Mouse (Mus musculus) common myeloid progenitor, adult 5-6 weeks (primary cell): ENCODE measurements around the gene Lamc2. TPM values are rescaled to one million over a fixed set of nuclear protein-coding genes. Genes with fewer than 3 reads are reported as not detected.

Experiments
- ATAC-seq: replicated peaks from 2 replicates; pipeline ENCODE4 v1.8.0; 2016; ENCODE audit warnings: low read depth, mild to moderate bottlenecking, moderate TSS enrichment, inconsistent platforms; ENCODE audit not compliant: poor library complexity, severe bottlenecking
- total RNA-seq: library from RNA; stranded (forward); fragments of 200-1000, 187-1606 nt; gene quantifications from 2 replicates; pipeline ENCODE4 v1.2.3, GENCODE M21; 2017

Lamc2 gene
- total RNA-seq, 1 experiment from 2014 or later = not detected

DNA sequence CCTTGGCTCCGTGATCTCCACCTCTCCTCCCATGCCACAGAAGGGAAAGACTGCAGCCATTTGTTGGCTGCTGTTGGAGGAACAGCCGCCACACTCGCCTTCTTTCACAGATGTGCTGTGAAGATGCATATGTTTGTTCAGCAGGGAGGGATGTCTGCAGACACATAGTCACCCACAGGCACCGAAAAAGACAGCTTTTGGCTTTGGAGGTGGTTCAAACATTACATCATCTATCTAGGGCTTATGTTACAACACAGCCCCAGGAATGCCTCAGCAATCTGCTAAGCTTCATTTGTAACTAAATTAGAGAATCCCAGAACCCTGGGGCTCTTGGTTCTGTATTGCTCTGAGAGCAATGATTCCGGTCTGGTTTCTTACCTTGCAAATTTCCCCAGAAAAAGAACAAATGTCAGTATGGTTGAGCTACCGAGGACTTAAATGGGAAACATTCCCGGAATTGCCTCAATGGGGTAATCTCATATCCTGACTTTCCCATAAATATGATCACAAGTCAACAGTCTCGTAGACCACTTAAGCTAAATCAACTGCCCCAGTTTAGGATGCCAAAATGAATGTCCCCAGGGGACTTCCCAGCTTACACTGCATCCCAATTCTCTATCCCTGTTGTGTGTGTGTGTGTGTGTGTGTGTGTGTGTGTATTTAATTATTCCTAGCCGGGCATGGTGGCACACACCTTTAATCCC lies 5.5 kb downstream of the Lamc2 start:
- ATAC-seq = no peak

DNA sequence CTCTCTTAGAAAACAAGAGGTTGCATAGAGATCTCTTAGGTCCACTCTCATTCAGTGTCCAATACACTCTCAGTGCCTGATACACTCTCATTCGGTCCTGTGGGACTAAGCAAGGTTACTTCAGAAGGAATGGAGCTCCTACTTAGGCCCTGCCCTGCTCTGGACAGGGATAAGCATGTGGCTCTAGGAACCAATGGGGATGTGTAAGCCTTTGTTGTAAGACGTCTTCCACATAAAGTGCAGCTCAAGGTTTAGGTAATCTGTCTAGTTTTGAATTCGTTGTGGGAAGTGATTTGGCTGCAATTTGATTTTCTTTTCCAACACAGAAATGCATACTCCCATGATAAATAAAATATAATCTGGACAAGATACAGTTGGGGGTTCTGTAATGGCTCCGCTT lies 6.1 kb downstream of the Lamc2 start:
- ATAC-seq = no peak

DNA sequence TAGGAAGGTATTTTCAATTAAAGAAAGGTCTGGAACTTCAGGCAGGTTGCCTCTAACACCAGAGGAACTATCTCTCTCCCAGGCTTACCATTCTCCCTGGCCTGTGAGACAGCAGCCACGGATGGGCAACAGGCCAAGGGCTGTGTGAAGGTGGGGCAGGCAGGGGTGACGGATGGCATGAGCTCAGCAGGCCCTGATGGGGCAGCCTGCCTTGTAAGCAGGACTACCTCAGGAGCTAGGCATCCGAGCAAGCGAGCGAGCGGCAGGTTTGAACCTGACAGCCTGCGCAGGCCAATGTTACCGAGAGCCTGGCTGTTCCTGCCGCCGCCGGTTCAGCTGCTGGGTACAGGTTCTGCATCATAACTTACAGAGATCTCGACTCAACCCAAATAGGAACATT lies 11.4 kb downstream of the Lamc2 start:
- ATAC-seq = no peak

DNA sequence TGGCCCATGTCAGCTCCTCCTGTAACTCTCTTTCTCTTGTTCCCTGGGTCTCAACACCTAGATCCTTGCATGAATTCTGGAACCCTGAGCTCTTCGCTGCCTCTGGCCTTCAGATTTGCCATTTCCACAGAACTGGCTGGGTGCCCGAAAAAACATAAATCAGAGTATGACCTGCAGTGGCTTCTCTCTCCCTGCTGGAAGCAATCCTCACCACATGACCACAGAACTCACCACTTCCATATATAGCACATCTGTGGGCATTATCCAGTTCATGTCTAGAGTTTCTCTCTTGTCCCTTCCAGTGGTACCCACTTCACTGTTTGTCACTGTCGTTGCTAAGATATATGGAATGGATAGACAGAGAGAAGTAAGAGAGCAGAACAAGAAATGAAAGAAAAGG lies 13.0 kb downstream of the Lamc2 start:
- peak; percentile 50; the same call in 1 of the 2 replicates for ATAC-seq

DNA sequence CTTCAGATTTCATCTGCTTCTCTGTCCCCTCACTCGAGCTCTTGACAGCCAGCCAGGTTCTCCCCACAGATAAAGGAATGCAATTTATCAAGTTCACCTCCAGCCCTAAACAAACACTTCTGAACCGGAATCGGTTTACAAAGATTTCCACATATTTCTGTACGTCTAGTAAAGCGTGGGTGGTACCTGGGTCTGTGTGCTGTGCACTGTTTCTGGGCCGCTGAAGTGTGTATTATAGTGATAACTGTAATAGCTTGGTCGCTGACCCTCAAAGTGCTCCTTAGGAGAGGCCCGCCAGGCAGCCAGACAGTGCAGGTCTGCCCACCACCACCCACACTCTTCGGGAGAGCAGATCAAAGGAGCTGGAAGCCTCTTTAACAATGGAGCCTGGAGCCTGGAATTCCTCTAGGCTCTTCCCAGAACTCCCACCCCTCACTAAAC lies 13.9 kb downstream of the Lamc2 start:
- ATAC-seq = no peak

DNA sequence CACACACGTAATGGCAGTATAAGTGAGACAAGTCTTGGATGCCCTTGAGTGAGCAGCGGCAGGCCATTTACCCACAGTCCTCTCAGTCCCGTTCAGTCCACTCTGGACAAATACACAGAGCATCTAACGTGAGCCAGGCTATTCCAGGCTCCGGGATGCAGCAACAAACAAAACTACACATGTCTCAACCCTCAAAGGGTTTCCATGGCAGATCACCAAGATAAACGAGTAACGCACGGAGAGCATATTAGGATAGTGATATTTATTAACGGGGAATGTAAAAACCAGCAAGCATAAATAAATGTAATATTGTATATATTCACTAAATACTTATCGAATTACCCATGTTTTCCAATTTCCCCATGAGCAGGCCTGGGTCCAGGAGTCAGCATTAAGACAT lies 15.2 kb downstream of the Lamc2 start:
- ATAC-seq = no peak

DNA sequence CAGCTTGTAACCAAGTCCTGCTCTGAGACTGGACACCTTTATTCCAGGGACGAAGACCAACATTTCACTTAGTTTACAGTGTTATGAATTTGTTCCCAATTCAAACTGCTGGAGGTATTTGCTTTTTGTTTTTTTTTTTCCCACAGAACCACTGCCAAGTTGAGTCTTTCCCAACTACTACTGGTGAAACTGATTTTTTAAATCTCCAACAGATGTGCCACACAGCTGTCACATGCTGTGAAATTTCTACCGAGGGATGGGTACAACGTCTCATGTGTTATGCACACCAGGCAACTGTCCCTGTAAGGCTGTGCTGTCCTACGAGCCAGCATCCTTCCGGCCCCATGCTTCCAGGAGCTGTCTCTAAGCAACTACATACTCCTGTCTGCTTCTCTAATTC lies 18.0 kb downstream of the Lamc2 start:
- ATAC-seq = no peak

DNA sequence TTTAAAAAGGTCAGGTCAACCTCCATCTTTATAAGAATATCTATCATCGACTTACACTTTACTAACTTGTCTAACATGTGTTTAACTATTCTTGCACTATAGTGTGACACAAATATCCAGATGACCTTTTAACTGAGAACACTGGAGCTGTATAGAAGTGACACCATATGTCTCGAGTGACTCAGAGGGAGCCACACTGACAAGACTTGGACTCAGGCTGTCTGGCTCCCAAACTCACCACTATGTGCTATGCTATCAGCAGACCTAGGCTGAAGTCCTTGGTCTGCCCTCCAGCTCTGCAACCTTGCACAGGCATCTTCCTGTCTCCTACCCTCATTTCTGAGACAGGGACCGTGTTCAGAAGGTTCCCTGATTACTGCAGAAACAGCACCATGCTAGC lies 22.4 kb downstream of the Lamc2 start:
- ATAC-seq = no peak

DNA sequence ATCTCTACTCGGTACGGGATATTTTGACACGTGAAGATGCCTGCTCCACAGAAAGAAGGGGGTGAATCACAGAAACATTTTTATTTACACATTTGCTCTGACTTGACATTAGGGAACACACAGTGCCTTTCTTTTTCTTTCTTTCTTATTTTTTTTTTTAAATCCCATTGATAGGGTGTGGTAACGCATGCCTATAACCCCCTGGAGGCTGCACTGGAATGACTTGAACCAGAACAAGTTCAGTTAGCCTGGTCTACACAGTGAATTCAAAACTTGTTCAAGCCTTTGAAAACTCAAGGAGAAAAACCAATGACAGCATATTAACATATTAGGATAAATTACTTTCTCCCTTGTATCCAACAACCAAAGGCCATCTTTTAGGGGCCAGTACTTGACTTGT lies 27.1 kb downstream of the Lamc2 start:
- no peak for ATAC-seq

DNA sequence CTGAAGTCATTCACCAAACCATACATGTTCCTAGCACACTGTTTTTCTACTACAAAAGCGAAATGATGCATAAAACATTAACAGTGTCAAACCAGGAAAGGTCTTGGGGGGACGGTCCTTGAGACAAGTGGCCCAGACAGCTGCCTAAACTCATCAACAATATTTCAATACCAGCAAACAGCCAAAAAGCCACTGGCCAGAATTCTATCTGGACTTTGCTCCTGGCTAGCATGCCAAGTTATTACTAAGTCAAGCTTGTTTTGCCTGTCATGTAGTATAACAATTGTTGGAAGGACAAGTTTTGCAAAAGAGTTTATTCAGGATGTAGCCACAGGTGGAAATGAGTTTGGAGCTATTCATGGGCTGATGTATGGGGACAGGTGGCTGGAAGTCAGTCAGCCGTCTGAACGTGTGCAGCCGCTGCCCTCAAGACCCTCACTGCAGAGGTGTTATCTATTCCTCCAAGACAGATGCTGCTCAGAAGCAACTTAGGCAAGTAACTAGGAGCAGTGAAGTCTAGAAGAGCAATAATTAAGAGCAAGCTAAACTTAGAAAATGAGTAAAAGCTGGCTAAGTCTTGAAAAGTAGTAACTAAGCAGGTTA lies 29.1 kb downstream of the Lamc2 start:
- no peak for ATAC-seq

DNA sequence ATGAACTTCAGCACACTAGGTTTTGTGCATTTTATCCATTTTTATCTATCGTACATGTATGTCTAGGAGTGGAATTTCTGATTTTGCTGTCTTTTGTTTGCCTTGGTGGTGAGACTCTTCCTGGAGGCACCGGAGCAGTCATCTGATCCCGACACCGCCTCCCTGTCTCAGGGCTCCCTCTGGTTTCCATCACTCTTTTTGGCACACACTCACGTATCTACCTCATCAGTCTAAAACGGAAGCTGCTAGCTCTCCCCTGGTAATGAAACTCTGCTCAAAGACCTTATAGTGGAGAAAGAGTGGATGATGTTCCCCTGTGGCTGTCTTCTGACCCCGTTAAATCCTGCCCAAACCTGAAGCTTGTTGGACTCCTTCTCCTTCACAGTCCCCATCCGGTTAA lies 30.9 kb downstream of the Lamc2 start:
- ATAC-seq = no peak

DNA sequence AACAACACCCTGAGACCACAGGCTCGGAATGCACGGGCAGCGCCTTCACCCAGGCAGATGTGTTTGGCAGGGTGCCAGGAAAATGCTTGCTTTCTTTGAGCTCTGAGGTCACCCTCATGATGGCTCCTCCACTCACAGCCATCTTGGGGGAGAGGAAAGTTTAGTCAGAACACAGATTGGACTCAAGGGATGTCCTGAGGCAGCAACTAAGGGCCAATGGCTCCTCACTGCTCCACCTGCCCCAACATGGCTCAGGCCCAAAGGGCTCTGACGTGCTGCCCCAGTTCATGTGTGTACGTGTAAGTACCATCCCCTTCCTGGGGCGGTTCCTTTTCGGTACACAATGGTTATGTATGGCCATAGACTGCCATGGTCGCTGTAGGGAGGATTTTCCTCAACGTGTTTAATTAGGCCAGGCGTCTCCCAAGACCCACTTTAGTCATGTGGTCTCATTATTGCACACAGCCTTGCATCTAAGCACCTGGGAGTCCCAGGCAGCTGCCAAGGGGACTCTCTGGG lies 32.6 kb downstream of the Lamc2 start:
- no peak for ATAC-seq

DNA sequence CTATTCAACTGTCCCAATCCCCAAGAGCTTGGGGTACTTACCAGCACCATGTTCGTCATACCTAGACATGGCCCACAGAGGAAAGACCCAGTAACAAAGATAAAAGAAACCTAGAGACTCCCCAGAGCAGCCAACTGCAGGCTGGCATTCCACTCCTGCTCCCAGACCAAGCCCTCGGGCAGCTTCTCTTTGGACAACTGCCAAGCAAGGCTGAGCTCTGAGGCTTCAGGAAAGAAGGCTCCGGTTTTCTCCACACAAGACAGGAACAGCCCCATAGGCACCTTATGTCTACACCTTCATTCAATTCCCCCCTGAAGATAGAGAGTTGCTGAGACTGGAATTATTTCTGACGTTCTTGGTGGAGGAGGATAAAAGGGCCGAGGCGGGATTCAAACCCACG lies 33.7 kb downstream of the Lamc2 start:
- ATAC-seq = no peak

DNA sequence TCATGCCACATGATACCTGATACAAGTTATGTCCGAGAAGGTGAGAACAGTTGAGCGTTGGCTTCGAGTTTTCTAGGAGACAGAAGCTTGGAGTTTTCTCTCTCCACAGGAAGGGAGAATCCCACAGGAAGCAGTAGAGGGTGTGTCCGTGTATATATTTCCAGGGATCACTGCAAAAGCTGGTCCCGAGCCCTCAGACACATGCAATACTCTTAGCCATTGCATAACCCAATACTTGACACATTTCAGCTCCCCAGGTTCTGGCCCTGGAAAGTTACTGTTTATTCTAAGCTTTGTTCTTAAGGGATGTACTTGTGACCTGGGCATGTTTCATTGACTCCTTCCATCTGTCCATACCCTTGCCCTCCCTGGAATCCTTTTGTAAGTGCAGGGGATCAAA lies 40.5 kb downstream of the Lamc2 start:
- no peak for ATAC-seq

DNA sequence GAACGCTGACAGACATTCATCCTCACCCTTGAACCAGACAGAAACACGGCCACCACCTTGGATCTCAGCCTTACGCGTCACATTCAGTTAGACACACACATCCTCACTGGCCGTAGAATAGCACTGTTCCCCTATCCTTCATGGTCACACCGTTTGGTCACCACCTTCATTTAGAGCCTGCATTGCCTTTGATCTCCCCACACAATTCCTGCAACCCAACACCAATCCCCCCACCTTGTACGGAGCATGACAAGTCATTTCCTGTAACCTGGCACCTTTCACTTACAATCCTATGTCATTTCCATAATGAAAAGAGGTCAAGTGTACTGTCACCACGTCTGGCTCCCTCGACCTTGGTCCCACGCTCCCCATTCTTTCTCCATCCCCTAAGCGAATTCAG lies 42.2 kb downstream of the Lamc2 start:
- ATAC-seq = no peak

DNA sequence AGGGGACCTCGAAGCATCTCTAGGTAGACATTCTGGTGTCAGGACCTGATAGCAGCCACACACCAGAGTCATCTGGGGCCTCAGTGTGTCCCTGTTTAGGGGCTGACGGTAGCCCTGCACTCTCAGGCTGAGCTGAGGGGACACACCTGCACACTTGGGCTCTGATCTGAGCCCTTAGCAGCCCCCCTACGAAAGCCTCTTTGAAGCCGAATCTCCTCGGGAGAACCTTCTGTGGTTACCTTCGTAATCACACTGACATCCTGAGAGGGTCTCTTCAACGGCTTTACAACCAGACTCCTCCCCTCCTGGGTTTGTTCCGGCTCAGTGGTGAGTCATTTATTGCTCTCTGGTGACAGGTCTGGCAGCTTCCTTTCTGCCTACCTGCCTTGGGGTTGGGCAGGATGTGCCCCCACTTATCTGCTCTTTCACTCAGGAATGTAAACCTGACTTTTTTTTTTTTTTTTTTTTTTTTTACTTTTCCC lies 45.5 kb downstream of the Lamc2 start:
- peak; percentile 63 for ATAC-seq

DNA sequence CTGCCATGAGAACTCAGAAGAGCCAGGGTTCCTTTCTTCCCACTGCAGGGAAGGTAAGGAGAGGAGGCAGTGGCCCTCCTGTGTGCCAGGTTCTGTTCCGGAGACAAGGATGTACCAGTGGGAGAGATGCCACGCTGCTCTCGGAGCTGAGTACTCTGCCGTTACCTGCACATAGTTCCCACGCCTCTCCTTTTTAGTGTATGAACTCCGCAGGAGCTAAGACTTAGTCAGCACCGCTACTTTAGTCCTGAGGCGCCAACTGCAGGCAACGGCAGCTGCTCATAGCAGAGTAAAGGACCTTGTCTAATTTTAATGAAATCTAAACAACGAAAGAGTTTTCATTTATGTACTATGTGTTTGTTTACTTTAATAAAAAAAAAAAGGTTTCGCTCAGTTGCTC lies 46.0 kb downstream of the Lamc2 start:
- ATAC-seq = no peak

DNA sequence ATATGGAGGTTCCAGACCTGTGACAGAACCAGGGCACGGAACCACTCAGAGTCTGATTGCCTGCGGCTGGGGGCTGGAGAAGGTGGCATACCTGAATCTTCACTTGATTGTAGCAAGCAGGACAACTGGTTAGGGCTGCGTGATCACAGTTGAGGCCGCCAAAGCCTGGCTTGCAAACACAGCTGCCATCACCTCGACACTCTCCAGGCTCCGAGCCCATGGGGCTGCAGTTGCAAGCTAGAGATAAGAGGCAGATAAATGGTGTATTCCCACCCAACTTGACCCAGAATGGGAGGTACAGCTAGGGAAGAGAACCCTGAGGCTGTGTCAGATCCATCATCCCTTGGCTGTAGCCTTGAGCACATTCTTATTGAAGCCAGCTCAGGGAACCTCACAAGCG lies 46.6 kb downstream of the Lamc2 start:
- no peak for ATAC-seq

DNA sequence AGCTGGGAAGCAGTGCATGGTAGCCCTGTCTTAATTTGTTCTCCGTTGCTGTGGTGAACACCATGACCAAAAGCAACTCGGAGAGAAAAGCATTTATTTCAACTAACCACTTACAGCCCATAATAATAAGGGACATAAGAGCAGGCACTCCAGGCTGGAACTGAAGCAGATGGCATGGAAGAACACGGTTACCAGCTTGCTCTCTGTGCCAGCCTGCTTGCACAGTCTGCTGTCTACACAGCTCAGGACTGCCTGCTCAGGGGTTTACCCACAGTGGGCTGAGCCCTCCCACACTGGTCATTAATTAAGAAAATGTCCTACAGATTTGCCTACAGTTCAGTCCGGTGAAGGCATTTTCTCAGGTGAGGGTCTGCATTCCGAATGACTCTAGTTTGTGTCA lies 47.8 kb downstream of the Lamc2 start:
- ATAC-seq = no peak

DNA sequence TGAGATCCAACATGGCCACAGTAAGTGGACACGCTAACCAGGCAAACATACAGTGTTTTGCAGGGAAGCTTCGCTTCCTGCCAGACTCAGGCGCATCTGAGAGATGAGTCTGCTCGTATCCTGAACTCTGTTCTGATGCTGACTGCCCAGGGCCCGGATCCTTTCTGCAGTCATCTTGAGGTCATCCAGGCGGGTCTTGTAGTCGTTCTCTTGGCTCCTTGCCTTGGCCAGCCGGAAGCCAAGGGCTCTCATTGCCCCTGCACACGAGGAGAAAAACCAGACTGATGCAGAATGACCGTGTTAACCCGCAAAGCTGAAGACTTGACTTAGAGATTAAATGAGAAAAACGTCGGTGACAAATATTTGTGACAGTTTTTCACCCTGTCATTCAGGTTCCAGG lies 49.6 kb downstream of the Lamc2 start:
- no peak for ATAC-seq

DNA sequence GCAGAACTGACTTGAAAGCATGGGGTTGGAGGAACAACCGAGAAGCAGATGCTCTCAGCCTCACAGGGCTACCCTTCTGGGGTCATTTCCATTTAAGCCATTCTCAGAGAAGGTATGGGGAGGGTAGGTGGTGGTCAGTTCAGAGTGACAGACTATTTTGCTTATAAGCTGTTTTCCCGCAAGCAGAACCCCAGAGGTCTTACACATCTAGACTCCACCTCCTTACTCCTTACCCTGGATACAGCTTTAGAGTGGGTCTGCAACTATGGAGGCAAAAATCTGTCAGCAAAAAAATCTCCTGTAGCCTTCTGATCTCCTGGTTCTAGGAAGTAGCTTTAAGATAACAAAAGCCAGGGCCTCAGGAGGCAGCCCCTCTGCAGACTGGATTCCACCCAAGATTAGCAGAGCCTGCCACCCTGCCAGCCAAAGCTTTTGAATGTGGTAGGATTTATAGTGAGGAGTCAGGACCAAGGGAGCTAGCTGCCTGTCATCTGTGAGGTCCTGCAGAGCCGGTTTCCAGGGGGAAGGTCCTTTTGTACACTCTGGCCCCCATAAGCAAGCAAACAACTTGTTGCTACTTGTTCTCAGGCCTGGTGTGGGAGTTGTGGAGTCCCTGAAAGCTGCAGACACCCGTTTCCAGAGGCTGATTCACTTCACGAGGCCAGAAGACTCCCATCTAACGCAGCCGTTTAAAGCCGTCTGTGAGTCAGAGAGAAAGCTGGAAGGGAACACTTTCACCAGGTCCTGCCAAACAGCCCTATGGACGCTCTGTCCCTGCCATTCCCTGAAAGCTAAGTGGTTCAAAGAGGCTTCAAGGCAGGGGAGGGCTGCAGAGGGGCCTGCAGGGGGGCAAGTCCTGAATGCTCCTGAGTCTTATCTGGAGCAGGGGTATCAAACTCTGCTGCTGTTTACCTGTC lies 52.1 kb downstream of the Lamc2 start:
- no peak for ATAC-seq
